Mouse (Mus musculus) small intestine, adult 2 months (tissue): Measurements from ENCODE around the gene Speg. TPM values are rescaled to one million over a fixed set of nuclear protein-coding genes. Genes with fewer than 3 reads are reported as not detected.

Source experiments
- H3K27ac ChIP-seq: fragments of 200-500 bp; 2 replicates; pipeline ENCODE4 v1.5.1; 2012; ENCODE audit warnings: low read depth, low read length, control low read depth, inconsistent platforms; ENCODE audit not compliant: insufficient read depth
- H3K27me3 ChIP-seq: fragments of 200-500 bp; 2 replicates; pipeline ENCODE4 v1.6.1; 2012; ENCODE audit warnings: mild to moderate bottlenecking, moderate library complexity, low read length, inconsistent platforms; ENCODE audit not compliant: control insufficient read depth, insufficient read depth
- H3K36me3 ChIP-seq: fragments of 200-500 bp; 2 replicates; pipeline ENCODE4 v1.6.1; 2012; ENCODE audit warnings: mild to moderate bottlenecking, low read length, control low read depth, inconsistent platforms; ENCODE audit not compliant: control insufficient read depth, insufficient read depth
- H3K4me1 ChIP-seq: fragments of 200-500 bp; 2 replicates; pipeline ENCODE4 v1.6.1; 2012; ENCODE audit warnings: low read length, inconsistent platforms, mixed read lengths; ENCODE audit not compliant: control insufficient read depth, insufficient read depth, insufficient read length
- H3K4me3 ChIP-seq: fragments of 200-500 bp; 2 replicates; pipeline ENCODE4 v1.5.1; 2012; ENCODE audit warnings: low read depth, mild to moderate bottlenecking, control low read depth, inconsistent platforms, low read length, moderate library complexity
- CTCF ChIP-seq: fragments of 200-500 bp; IDR thresholded peaks from 2 replicates; pipeline ENCODE4 v1.5.1; 2012; ENCODE audit warnings: low read depth, mild to moderate bottlenecking, control low read depth, inconsistent platforms, low read length, moderate library complexity, mixed read lengths; ENCODE audit not compliant: insufficient replicate concordance, insufficient read length; ENCODE audit errors: extremely low read depth
- POLR2A ChIP-seq: fragments of 200-500 bp; IDR thresholded peaks from 2 replicates; pipeline ENCODE4 v1.6.1; 2012; ENCODE audit warnings: low read depth, mild to moderate bottlenecking, control low read depth, inconsistent platforms, low read length, moderate library complexity
- WGBS: fragments of 180-500 bp; shearing (Covaris S2); methylation state at CpG from one replicate; pipeline ENCODE4 v1.1.7; 2018; 5-methylcytosine and 5-hydroxymethylcytosine counted together
- polyA plus RNA-seq: library from polyadenylated mRNA; depleted of rRNA; stranded (reverse); fragments of >200 nt; gene quantifications from 2 replicates; pipeline ENCODE4 v1.2.3, GENCODE M21; 2012

The Speg gene
- polyA plus RNA-seq, 1 experiment: 23.2 TPM

DNA sequence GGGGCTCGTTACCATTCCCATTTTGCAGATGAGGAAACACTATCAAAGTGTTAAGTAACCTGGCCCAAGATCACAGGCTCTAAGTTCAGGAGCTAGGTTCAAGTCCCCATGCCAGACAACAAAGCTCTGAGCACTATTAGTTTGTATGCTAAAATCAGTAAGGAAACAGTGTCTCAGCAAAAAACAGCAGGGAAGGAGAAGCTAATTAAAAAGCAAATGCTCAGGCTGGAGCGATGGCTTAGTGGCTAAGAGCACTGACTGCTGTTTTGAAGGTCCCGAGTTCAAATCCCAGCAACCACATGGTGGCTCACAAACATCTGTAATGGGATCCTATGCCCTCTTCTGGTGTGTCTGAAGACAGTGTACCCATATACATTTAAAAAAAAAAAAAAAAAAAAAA lies 37.1 kb downstream of the Speg start:
- 92% methylated on average over 3 of the region's 3 CpGs for WGBS
- no peak for TF ChIP-seq CTCF
- TF ChIP-seq POLR2A: no peak
- H3K27me3 ChIP-seq: 0 out of 2 replicates have a peak, but pooled peaks cover 3% of the 10 kb centered on the region
- H3K36me3 ChIP-seq: no peaks in the 10 kb centered on the region
- no peaks in the 10 kb centered on the region for H3K4me1 ChIP-seq
- H3K27ac ChIP-seq: no peak overlapping the region
- no peak overlapping the region for H3K4me3 ChIP-seq

DNA sequence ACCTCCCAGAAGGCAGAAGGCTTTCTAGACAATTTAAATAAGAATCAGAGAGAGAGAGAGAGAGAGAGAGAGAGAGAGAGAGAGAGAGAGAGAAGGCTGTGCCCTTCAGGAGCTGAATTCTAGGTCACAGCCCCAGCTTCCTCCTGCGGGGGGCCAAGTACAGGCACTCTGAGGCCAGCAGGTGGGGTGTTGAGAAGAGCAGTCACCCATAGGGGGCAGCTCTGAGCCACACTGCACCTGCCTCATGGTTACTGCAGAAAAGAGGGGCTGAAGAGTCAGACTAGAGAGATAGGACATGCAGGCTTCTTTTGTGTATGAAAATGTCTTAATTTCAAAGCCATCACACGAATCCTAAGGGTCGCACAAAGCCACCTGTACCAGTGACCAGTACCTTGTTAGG lies 38.7 kb downstream of the Speg start:
- Histone ChIP-seq H3K27me3 (0 out of 2 replicates have a peak, but pooled peaks cover 3% of the 10 kb centered on the region), H3K36me3 (no peaks in the 10 kb centered on the region), H3K27ac (no peak overlapping the region), H3K4me3 (no peak overlapping the region), H3K4me1 (no peaks in the 10 kb centered on the region)
- 54% methylated on average over 3 of the region's 3 CpGs for WGBS
- no peak for TF ChIP-seq POLR2A
- TF ChIP-seq CTCF: peak; percentile 37; the same call in 1 of the 2 replicates

GRCm38 (mm10) chr1:75421794-75422193 lies 46.7 kb downstream of the Speg start:
- TF ChIP-seq POLR2A (no peak), CTCF (no peak)
- WGBS: 29% methylated on average over 20 of the region's 20 CpGs
- Histone ChIP-seq H3K27me3 (peaks cover 25% of the 10 kb centered on the region), H3K4me3 (no peak overlapping the region), H3K27ac (no peak overlapping the region), H3K36me3 (no peaks in the 10 kb centered on the region), H3K4me1 (peaks cover 4% of the 10 kb centered on the region; the same call in 1 of the 2 replicates)

DNA sequence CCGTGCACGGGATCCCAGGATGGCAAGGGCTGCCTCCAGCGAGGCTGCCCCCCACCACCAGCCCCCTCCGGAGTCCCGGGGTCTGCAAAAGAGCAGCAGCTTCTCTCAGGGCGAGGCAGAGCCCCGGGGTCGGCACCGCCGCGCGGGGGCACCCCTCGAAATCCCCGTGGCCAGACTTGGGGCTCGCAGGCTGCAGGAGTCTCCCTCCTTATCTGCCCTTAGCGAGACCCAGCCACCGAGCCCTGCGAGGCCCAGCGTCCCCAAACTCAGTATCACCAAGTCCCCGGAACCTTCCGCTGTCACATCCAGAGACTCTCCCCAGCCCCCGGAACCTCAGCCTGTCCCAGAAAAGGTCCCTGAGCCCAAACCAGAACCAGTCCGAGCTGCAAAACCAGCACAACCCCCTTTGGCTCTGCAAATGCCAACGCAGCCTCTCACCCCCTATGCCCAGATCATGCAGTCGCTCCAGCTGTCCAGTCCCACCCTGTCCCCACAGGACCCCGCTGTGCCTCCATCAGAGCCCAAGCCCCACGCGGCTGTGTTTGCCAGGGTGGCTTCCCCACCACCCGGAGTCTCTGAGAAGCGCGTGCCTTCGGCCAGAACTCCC lies 47.2 kb downstream of the Speg start:
- 15% methylated on average over 32 of the region's 32 CpGs for WGBS
- Histone ChIP-seq H3K36me3 (no peaks in the 10 kb centered on the region), H3K27ac (no peak overlapping the region), H3K4me3 (no peak overlapping the region), H3K27me3 (peaks cover 25% of the 10 kb centered on the region), H3K4me1 (peaks cover 4% of the 10 kb centered on the region; the same call in 1 of the 2 replicates)
- TF ChIP-seq POLR2A: no peak
- TF ChIP-seq CTCF: no peak

DNA sequence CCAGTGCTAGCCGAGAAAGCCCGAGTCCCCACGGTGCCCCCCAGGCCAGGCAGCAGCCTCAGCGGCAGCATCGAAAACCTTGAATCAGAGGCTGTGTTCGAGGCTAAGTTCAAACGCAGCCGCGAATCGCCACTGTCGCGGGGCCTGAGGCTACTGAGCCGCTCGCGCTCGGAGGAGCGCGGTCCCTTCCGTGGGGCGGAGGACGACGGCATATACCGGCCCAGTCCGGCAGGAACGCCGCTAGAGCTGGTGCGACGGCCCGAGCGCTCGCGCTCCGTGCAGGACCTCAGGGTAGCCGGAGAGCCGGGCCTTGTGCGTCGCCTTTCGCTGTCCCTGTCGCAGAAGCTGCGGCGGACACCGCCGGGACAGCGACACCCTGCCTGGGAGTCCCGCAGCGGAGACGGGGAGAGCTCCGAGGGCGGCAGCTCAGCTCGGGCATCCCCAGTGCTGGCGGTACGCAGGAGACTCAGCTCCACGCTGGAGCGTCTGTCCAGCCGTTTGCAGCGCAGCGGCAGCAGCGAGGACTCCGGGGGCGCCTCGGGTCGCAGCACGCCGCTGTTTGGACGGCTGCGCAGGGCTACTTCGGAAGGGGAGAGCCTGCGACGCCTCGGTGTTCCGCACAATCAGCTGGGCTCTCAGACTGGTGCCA lies 47.9 kb downstream of the Speg start:
- peak overlapping the region; percentile 18 for H3K4me3 ChIP-seq
- TF ChIP-seq CTCF: no peak
- TF ChIP-seq POLR2A: no peak
- WGBS: 4% methylated on average over 70 of the region's 71 CpGs
- no peak overlapping the region for H3K27ac ChIP-seq
- H3K36me3 ChIP-seq: no peaks in the 10 kb centered on the region
- H3K4me1 ChIP-seq: peaks cover 4% of the 10 kb centered on the region; the same call in 1 of the 2 replicates
- H3K27me3 ChIP-seq: peaks cover 25% of the 10 kb centered on the region

- Histone ChIP-seq H3K27me3 (peaks cover 25% of the 10 kb centered on the region), H3K27ac (no peak overlapping the region), H3K4me1 (peaks cover 4% of the 10 kb centered on the region; the same call in 1 of the 2 replicates), H3K4me3 (no peak overlapping the region), H3K36me3 (no peaks in the 10 kb centered on the region)
- no peak for TF ChIP-seq CTCF
- no peak for TF ChIP-seq POLR2A
- 85% methylated on average over 11 of the region's 11 CpGs for WGBS
These were observed 48.8 kb downstream of the Speg start for GRCm38 (mm10) chr1:75423780-75424390.
